ENCODE assay signal across 1 mouse cellular context in the genomic region with DNA sequence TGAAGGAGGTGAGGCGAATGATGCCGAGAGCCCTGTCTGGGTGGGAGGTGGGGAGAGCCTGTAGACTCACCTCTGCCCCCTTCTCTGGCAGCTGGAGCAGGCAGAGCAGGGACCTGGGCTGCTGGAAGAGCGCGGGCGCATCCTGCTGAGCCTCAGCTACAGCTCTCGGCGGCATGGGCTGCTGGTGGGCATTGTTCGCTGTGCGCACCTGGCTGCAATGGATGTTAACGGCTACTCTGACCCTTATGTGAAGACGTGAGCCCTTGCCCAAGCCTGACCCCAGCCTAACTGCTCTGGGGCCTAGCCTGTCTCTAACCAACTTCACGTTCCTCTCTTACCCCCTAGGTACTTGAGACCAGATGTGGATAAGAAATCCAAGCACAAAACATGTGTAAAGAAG.
TF ChIP-seq lines count a peak whose summit lies in the region.

No protein-coding gene starts in this region.

TF ChIP-seq in myocyte, 11 proteins besides CTCF, POLR2A, EP300 and RAD21:
- TF ChIP-seq TCF12 (IDR thresholded peaks at IDR 0.05; ENCODE audit: insufficient read depth, poor library complexity, severe bottlenecking) (no peak), USF1 (IDR thresholded peaks at IDR 0.05; ENCODE audit: low read depth) (no peak), TCF3 (IDR thresholded peaks at IDR 0.05; ENCODE audit: insufficient read length, low read depth) (no peak), MAX (IDR thresholded peaks at IDR 0.05; ENCODE audit: low read depth) (no peak), MYOG (IDR thresholded peaks at IDR 0.05; ENCODE audit: control insufficient read depth in 1 of 3, insufficient read depth in 1 of 3, insufficient read length in 2 of 3, low read depth in 2 of 3) (no peak), SRF (IDR thresholded peaks at IDR 0.05; ENCODE audit: control insufficient read depth, insufficient read length, low read depth) (no peak), POLR2AphosphoS2 (IDR thresholded peaks at IDR 0.05; ENCODE audit: insufficient read length, low read depth) (peak; percentile 92)
